Mouse (Mus musculus) spleen, postnatal 10 days (tissue): Measurements from ENCODE around the gene Cubn.

ENCODE experiments used
- DNase-seq, 2 experiments: peaks; one replicate each; pipeline ENCODE4 v3.0.0; 2021 to 2022; ENCODE audit warnings: low spot score in 2 of 2

Gene Cubn

GRCm38 (mm10) chr2:13484566-13484965 lies 7.0 kb downstream of the Cubn start:
- DNase-seq, result no peak

DNA sequence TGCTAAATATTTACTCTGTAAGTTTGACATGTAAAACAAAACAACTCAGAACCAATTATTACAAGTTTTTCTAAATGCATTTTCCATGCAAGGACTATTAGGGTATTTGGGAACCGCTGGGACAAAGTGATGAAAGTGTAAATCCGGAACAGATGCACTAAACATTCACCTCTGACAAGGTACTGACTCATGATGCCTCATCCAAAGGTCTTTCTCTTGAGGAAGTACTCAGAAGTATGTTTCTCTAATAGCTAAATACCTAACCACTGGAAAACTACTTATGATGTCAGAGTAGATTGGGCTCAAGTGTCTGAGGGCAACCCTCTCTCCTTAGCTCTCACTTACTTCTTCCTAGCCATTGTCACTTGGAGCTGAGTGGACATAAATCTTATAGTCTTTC lies 10.9 kb downstream of the Cubn start:
- no peak for DNase-seq

DNA sequence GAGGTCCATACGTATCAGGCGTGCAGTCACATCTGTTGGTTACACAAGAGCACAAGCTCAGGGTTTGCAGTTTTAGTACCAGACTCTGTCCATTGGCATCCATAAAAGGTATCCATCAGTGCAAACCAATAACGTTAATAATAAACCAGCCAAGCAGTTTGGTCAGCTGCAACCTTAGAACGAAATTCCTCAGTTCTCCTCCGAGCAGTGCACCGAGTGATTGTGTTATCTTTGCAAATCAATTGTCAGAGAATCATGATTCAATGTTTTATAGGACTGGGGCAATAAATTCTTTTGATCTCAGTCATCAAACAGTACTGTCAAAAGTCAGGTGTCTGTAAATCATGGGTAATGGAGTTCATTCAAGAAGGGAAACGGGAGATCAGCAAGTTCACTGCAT lies 12.4 kb downstream of the Cubn start:
- no peak for DNase-seq

DNA sequence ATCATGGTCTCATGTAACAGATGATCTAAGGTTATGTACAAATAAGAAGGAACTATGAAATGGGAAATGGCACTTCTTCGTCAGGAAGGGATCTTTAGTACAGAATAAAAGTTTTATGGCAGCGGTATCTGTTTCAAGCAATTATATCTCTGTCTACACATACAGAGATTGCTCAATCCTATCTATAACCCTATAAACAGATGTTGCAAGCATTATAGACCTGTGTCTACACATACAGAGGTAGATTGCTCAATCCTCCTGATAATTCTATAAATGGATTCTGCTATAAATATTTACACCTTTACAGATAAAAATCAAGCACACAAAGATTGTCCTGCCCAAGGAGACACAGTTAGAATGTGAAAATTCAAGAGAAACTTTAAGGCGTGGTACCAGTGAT lies 21.5 kb downstream of the Cubn start:
- no peak for DNase-seq

GRCm38 (mm10) chr2:13469641-13470040 lies 22.0 kb downstream of the Cubn start:
- DNase-seq, result no peak

DNA sequence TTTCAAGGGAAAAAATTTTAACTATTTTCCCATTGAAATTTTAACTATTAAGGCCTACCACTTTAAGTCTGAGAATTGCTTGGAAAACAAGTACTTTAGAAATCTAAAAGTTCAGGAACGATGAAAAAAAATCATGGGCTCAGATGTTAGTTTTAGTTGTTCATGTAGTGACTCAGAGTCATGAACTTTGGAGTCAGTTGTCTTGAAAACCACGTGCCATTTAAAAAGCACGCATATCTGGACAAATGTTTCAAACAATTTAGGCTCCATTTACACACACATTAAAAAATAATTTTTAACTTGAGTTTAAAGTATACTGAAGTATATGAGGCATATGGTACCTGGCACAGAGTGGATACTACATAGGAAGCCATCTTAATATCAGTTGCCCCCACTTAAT lies 24.9 kb downstream of the Cubn start:
- no peak for DNase-seq

DNA sequence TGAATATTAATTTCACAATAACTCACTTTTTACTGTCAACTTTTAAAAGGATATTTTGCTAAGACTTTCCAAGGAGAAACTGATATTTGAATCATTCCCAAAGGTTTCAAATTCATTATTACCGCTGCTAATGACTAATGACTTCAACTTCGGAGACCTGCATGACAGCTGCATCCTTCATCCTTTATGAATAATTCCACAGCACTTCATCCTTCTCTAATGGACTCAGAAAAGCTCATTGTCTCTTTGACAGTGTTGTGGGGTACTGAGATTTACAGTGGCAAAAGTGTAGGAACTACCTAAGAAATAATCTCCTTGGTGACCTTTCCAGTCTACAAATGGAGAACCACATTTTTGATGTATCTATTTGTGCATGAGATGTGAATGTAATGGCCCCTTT lies 33.5 kb downstream of the Cubn start:
- DNase-seq, result no peak

DNA sequence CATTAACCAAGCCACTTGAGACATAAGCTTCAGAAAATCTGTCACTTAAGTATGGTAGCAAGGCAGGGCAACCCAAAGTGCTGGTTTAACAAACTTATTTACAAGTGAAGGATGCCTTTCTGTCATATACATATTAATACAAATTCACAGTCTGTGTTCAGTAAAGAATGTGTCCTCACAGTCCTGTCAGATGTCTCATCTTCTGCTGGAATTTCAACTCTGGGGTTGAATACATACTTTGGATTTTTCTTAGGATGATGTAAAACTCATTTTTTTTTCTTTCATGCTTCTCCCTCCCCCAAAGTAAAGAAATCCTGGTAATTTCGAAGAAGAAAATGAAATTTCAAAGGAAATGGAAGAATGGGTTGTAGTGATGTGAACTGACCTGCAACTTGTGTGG lies 34.8 kb downstream of the Cubn start:
- DNase-seq, result no peak

- DNase-seq, result no peak
Measured at GRCm38 (mm10) chr2:13451495-13452491, 39.8 kb downstream of the Cubn start.

- DNase-seq, result no peak
Measured at GRCm38 (mm10) chr2:13450895-13451294, 40.7 kb downstream of the Cubn start.

- DNase-seq, result no peak
Measured at GRCm38 (mm10) chr2:13450470-13450869, 41.1 kb downstream of the Cubn start.

- no peak for DNase-seq
Measured at GRCm38 (mm10) chr2:13445156-13445555, 46.5 kb downstream of the Cubn start.

DNA sequence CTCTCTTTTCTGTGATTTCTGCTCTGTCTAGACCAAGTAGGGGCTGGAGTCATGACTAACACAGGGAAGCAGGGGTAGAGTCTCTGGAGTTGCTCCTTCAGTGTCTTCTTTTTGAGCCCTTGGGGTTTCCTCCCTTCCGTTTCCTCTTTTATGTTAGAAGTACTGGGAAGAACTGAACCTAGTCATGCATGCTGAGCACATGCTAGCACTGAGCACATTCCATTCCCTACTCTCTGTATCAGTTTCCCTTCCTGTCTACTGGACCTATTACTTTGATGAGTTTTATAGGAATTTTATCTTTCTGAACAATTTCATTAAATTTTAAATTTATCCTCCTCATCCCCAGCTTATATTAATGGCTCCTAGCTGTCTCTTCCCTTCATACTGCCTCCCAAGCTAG lies 52.6 kb downstream of the Cubn start:
- no peak for DNase-seq

GRCm38 (mm10) chr2:13438275-13438845 lies 53.3 kb downstream of the Cubn start:
- DNase-seq, result no peak

DNA sequence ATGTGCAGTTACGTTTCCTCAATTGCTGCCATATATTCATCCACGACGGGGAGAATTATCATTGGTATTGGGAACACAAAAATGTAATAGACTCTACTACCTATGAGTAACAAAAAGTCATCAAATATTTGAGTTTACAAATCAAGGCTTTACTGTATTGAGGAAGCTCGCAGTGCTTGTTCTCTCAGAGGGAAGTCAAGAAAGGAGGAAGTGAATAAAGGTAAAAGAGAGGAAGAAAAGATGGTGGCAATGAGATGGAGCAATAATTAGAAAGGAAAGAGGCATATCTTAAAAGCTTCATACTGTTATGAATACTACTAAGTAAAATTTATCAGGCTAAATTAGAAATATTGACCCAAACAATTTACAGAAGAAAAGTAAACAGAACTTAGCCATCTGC lies 59.6 kb downstream of the Cubn start:
- DNase-seq, result no peak

DNA sequence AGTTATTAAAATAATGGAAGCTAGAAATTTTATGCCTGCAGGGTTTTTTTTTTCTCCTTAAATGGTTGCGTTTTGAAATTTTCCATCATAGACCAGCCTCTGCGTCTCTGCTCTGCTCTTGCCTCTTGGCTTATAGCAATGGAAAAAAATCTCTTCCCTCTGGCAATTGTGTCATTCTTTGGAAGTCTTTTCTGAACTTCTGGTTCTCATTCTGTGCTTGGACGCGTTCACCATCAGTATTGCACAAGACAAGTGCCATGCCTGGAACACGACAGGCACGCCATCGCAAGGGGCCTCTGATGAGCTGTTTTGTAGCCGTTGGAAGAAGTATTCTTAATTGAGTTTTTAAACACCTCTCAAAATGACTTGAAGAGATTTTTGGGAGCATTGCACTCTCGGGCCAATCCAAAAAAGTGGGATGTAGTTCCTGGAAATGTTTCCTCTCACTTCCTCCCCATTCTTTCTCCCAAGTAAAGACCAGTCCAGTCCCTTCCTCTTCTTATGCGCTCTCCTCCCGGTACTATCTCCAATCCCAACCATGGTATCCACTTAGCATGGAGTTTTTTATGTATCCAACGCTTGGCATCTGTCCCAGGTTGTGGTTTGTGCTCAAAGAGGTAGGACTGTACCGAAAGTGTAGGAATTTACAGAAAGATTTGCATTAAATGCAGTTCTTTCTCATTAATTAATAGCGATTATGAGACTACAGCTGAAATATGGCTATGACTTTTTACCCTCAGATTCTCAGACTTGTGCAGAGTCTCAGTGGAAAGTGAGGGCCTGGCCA lies 69.4 kb downstream of the Cubn start:
- no peak for DNase-seq

GRCm38 (mm10) chr2:13416765-13417524 lies 74.7 kb downstream of the Cubn start:
- DNase-seq, result no peak

GRCm38 (mm10) chr2:13413520-13414178 lies 78.0 kb downstream of the Cubn start:
- peak; percentile 22 to 62 for DNase-seq

DNA sequence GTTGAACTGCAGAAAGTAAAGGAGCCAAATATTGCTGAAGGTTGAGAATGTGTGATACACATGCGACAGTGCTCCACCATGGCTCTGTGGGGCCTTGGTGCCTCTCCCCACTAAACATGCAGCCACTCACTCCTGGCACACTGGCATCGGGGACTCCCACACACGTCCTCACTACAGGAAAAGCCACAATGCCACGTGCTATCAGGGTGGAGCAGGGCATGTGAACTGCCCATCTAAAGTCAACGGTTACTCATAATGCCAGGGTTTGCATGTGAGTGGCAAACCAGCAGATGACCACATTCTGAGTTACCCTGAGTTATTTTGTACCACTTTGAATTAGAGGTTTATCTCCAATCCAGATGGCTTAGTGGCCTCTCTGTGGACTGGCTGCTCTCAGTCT lies 81.0 kb downstream of the Cubn start:
- no peak for DNase-seq

DNA sequence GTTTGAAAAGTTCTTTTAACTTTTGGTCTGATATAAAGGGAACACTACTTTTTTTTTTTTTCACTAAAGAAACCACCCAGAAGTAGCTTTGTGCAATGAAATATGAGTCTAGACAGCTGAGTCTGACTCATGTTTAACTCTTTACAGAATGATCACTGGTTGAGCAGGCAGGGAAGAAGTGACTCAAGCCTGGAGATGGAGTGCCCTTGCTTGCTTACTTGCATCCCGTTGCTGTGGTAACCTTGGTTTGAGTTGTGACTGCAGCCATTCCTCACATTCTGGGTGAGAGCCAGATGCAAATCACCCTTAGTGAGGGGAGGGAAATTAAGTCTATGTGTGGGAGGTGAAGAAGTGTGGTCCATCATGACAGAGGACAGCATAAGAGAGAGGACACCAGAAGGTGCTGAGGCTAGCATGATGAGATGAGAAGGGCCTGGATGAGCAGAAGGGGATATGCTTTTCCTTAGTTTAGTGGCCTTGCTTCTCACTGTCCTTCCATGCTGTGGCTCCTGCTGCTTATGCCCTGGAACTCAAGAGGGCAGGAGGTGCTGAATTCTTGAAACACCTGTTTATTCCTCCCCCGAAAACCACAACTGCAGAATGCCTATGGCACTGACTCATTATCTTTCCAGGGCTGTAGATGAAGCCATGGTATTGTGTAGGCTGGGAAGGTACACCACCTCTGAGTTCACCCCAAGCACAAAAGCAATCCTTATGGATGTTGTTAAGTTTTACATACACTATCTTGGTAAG lies 81.7 kb downstream of the Cubn start:
- DNase-seq, result no peak
